Mouse (Mus musculus) heart, postnatal 0 days (tissue): ENCODE measurements around the gene Rap1gap.

Experiments used
- CTCF ChIP-seq: IDR thresholded peaks from 2 replicates; pipeline ENCODE4 v1.5.1; 2016; ENCODE audit warnings: antibody characterized with exemption, control low read depth, low read depth
- EP300 ChIP-seq: IDR thresholded peaks from 2 replicates; pipeline ENCODE4 v1.6.1; 2016; ENCODE audit warnings: antibody characterized with exemption, low read depth

DNA sequence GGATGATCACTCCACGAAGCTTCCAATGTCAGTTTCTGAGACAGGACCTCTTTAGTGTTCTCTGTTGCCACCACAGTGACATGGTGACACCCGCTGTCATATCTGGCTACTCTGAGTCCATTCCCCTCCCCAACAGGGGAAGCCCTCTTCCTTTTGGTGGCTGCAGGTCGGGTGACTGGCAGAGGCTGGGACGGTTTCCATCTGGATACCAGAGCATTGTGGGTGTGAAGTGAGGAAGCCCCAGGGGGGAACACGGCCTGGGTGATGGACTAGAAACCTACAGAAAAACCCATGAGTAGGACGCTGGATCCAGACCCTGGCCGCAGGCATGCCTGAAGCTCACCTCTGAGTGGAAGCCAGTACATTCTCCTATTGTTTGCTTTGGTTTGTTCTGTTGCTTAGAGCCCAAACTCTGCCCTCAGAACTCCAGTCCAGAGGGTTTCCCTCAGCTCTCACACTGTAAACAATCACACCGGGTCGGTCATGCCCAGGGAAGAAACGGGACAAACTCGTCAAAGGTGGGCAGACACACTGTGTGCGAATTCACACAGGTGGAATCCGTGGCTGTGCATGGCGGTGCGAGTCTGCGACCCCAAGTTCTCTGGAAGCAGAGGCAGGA is 108.0 kb downstream of the Rap1gap start:
- TF ChIP-seq CTCF (no peak), EP300 (no peak)
